Mouse (Mus musculus): Measurements from ENCODE around the gene Id1.

Id1 gene

DNA sequence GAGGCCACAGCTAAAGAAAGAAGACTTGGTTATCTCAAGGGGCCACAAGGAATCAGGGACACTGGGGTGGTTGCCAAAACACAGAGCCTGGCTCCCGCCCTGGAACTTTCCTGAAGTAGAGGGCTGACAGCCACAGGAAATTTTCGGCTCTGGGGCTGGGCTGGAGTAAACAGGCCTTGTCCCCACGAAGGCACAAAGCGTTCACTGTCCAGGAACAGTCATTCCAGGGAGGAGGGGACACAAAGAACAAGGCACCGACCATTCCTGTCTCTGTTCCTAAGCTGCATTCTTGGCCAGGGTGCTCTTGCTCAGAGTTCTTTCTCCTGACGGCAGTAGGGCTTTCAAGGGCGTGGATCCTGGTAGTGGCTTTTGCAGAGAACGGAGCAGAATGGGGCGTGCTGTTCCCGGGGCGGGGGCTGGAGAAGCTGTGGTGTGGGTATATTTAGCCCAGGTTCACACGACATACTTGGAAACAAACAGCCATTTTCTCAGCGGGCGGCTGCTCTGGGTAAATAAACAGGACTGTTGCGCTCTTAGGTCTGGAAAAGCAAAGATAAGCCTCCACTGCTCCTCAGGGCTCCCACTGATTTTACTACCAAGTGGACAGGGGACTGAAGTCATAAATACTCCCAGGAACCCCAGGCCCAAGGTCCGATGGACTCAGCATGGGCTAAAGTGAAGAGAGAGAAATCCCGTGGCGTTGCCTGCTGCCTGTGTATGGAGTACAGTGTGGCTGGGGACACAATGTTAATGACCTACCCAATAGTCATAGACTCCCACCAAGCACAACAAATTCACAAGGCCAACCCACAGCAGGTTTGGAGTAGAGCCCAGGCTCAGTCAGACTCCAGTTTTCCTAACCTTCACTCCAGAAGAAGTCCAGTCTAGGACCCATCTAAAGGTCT lies 49.6 kb downstream of the Id1 start:
- DNase-seq (ENCODE audit: low spot score) = peak; percentile 79

Data from testis, postnatal 10 days (tissue).